Mouse (Mus musculus) cortical plate, adult 2 months (tissue): Measurements from ENCODE around the gene Lyve1.

Experiments used
- CTCF ChIP-seq: fragments of 200-500 bp; IDR thresholded peaks from 2 replicates; pipeline ENCODE4 v1.5.1; 2011; ENCODE audit warnings: mild to moderate bottlenecking, control low read depth, low read length; ENCODE audit not compliant: insufficient read depth; ENCODE audit errors: extremely low read depth
- POLR2A ChIP-seq: fragments of 200-500 bp; IDR thresholded peaks from 2 replicates; pipeline ENCODE4 v1.6.1; 2011; ENCODE audit warnings: mild to moderate bottlenecking, low read length, control low read depth; ENCODE audit not compliant: insufficient read depth; ENCODE audit errors: extremely low read depth

DNA sequence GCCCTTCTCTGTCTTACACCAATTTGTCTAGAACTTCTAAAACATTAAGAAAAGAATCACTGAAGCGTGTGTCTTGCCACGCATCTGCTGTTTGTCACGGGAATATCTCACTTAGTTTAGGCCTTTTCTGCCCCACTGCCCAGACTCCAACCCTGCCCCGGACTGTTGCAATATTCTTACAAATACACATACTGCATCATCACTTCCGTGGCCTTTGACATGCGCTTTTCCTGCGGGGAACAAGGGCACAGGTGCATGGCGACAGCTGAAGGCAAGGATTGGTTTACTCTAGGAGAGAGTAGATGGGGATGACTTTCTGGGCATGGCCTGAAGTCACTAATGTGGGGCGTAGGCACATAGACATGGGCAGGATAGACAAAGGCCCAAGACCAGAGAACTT, 31.6 kb upstream of the Lyve1 start:
- TF ChIP-seq CTCF (no peak), POLR2A (no peak)
